Mouse (Mus musculus) mesoderm, embryonic 11.5 days (tissue): Measurements from ENCODE around the gene Gm10320.

ENCODE experiments used
- DNase-seq: peaks from one replicate; pipeline ENCODE4 v3.0.0-alpha.2; 2012; ENCODE audit warnings: low read depth, low spot score

Gm10320 gene

GRCm38 (mm10) chr13:98503601-98504000 lies 11.8 kb upstream of the Gm10320 start:
- DNase-seq: peak; percentile 85

GRCm38 (mm10) chr13:98502813-98503341 lies 11.1 kb upstream of the Gm10320 start:
- DNase-seq: no peak

- no peak for DNase-seq
These were observed 10.5 kb upstream of the Gm10320 start for GRCm38 (mm10) chr13:98502236-98502812.

GRCm38 (mm10) chr13:98501321-98501720 lies 9.5 kb upstream of the Gm10320 start:
- DNase-seq: no peak

- no peak for DNase-seq
These were observed 8.8 kb upstream of the Gm10320 start for GRCm38 (mm10) chr13:98500471-98501125.

GRCm38 (mm10) chr13:98498561-98498960 lies 6.8 kb upstream of the Gm10320 start:
- no peak for DNase-seq

- no peak for DNase-seq
These were observed 6.3 kb upstream of the Gm10320 start for GRCm38 (mm10) chr13:98498080-98498479.

GRCm38 (mm10) chr13:98496917-98497870 lies 5.4 kb upstream of the Gm10320 start:
- DNase-seq: no peak

- DNase-seq: no peak
These were observed 2.8 kb upstream of the Gm10320 start for GRCm38 (mm10) chr13:98494492-98495064.

GRCm38 (mm10) chr13:98492569-98493255 lies 911 bp upstream of the Gm10320 start:
- peak; percentile 75 for DNase-seq

- DNase-seq: no peak
These were observed 5.1 kb downstream of the Gm10320 start for GRCm38 (mm10) chr13:98486726-98487125.

- no peak for DNase-seq
These were observed 5.6 kb downstream of the Gm10320 start for GRCm38 (mm10) chr13:98486161-98486560.

- no peak for DNase-seq
These were observed 6.4 kb downstream of the Gm10320 start for GRCm38 (mm10) chr13:98485440-98485839.

- DNase-seq: no peak
These were observed 13.8 kb downstream of the Gm10320 start for GRCm38 (mm10) chr13:98477991-98478390.

- no peak for DNase-seq
These were observed 14.8 kb downstream of the Gm10320 start for GRCm38 (mm10) chr13:98476839-98477495.

GRCm38 (mm10) chr13:98476175-98476838 lies 15.5 kb downstream of the Gm10320 start:
- DNase-seq: peak; percentile 53

- no peak for DNase-seq
These were observed 16.1 kb downstream of the Gm10320 start for GRCm38 (mm10) chr13:98475681-98476080.

- DNase-seq: no peak
These were observed 18.8 kb downstream of the Gm10320 start for GRCm38 (mm10) chr13:98473034-98473433.

GRCm38 (mm10) chr13:98471756-98472155 lies 20.0 kb downstream of the Gm10320 start:
- no peak for DNase-seq

GRCm38 (mm10) chr13:98470321-98470720 lies 21.5 kb downstream of the Gm10320 start:
- DNase-seq: no peak
